Mouse (Mus musculus) bone marrow, adult 2 months (tissue): ENCODE measurements around the gene Ppp1r17.

ENCODE experiments used
- CTCF ChIP-seq: fragments of 200-500 bp; IDR thresholded peaks from 2 replicates; pipeline ENCODE4 v1.5.1; 2011; ENCODE audit warnings: low read length, control low read depth; ENCODE audit not compliant: control insufficient read depth, insufficient read depth
- POLR2A ChIP-seq: fragments of 200-500 bp; IDR thresholded peaks from 2 replicates; pipeline ENCODE4 v1.6.1; 2011; ENCODE audit warnings: low read depth, mild to moderate bottlenecking, control low read depth, low read length, borderline replicate concordance; ENCODE audit not compliant: control insufficient read depth

GRCm38 (mm10) chr6:55979766-55980165, 37.5 kb upstream of the Ppp1r17 start:
- TF ChIP-seq CTCF, result no peak
- no peak for TF ChIP-seq POLR2A
